Mouse (Mus musculus) heart, postnatal 0 days (tissue): ENCODE results near the gene U2af1.

Source experiments
- CTCF ChIP-seq: IDR thresholded peaks from 2 replicates; pipeline ENCODE4 v1.5.1; 2016; ENCODE audit warnings: antibody characterized with exemption, control low read depth, low read depth
- EP300 ChIP-seq: IDR thresholded peaks from 2 replicates; pipeline ENCODE4 v1.6.1; 2016; ENCODE audit warnings: antibody characterized with exemption, low read depth

DNA sequence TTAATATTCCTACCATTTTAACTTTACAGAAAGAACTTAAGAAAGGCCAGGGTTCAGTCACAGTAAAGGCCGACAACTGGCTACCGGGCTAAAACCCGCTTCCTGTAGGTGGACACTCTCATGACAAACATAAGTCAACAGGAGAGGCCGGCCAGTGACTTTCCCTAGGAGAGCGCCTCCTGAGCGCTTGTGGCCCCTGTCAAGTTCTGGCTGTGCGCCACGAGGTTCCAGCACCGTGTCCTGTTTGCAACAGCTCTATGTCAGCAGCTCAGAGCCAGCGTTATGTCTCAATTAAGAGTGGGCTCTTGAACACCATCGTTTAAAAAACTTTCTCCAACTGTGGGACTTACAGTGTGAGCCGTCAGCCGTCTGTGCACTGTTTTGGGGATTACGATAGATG lies 6.5 kb downstream of the U2af1 start:
- TF ChIP-seq CTCF (no peak), EP300 (no peak)
